In genomic region chr1:36785238-36785641, GRCm38 (mm10) we compare ENCODE assay signal across 8 mouse cellular contexts. TPM values are rescaled to one million over a fixed set of nuclear protein-coding genes. Genes with fewer than 3 reads are reported as not detected.
A peak's percentile ranks its signal among the peaks of the same experiment; 100 is the strongest.
DNase-seq lines count a peak whose midpoint lies in the region; ATAC-seq and TF ChIP-seq lines count a peak whose summit lies in the region.

No protein-coding gene starts in this region.

- H3K9ac ChIP-seq in hindbrain, embryonic 14.5 days = peak overlapping the region; percentile 83
- H3K9ac ChIP-seq in lung, embryonic 15.5 days = peak overlapping the region; percentile 36

- H3K27ac ChIP-seq in layer of hippocampus, adult 2 months = peak overlapping the region; percentile 79
- H3K27ac ChIP-seq in embryonic facial prominence, embryonic 10.5 days (replicated peaks) = peak overlapping the region; percentile 36
- H3K27ac ChIP-seq in hindbrain, embryonic 14.5 days = peak overlapping the region; percentile 87
- H3K27ac ChIP-seq in lung, embryonic 15.5 days = no peak overlapping the region

- H3K36me3 ChIP-seq in embryonic facial prominence, embryonic 10.5 days (replicated peaks) = no peaks in the 10 kb centered on the region
- H3K36me3 ChIP-seq in hindbrain, embryonic 14.5 days (replicated peaks; ENCODE audit: control insufficient read depth, insufficient read depth) = 0 out of 2 replicates have a peak, but pooled peaks cover 5% of the 10 kb centered on the region
- no peaks in the 10 kb centered on the region for H3K36me3 ChIP-seq in lung, embryonic 15.5 days

- H3K4me2 ChIP-seq in hindbrain, embryonic 14.5 days (replicated peaks) = peak overlapping the region; percentile 78
- peak overlapping the region; percentile 76 for H3K4me2 ChIP-seq in lung, embryonic 15.5 days

- no peak; the same call in 1 of the 2 replicates for TF ChIP-seq CTCF in layer of hippocampus, adult 2 months (conservative IDR thresholded peaks at IDR 0.05)

- peaks cover 12% of the 10 kb centered on the region for H3K4me1 ChIP-seq in embryonic facial prominence, embryonic 10.5 days
- H3K4me1 ChIP-seq in hindbrain, embryonic 14.5 days (replicated peaks; ENCODE audit: control insufficient read depth, insufficient read depth, low read length) = 0 out of 2 replicates have a peak, but pooled peaks cover 4% of the 10 kb centered on the region
- peaks cover 13% of the 10 kb centered on the region for H3K4me1 ChIP-seq in lung, embryonic 15.5 days

- DNase-seq in layer of hippocampus, adult 2 months (ENCODE audit: low spot score in 2 of 2) = peak; percentile 19 to 28
- DNase-seq in layer of hippocampus, adult 8-10 months (ENCODE audit: low spot score in 2 of 2) = no peak
- peak; percentile 74 for DNase-seq in brain, adult 2 months (ENCODE audit: low read depth, low spot score)
- peak; percentile 59 for DNase-seq in embryonic facial prominence, embryonic 10.5 days (ENCODE audit: low spot score)
- DNase-seq in hindbrain, embryonic 14.5 days (ENCODE audit: low spot score) = peak; percentile 71
- DNase-seq in right cerebral cortex, adult 2 months (ENCODE audit: low spot score in 2 of 2) = peak; percentile 27 to 44
- DNase-seq in urinary bladder, postnatal 4 days (ENCODE audit: low spot score in 2 of 2) = no peak

- peak; percentile 67 for ATAC-seq in hindbrain, embryonic 14.5 days (ENCODE audit: low FRiP score)
- no peak for ATAC-seq in lung, embryonic 15.5 days (ENCODE audit: borderline replicate concordance, extremely low read depth, low FRiP score, low TSS enrichment)

- H3K4me3 ChIP-seq in layer of hippocampus, adult 2 months = peak overlapping the region; percentile 61
- peak overlapping the region; percentile 57 for H3K4me3 ChIP-seq in embryonic facial prominence, embryonic 10.5 days
- peak overlapping the region; percentile 42 for H3K4me3 ChIP-seq in hindbrain, embryonic 14.5 days (replicated peaks; ENCODE audit: low read length)
- peak overlapping the region; percentile 36 for H3K4me3 ChIP-seq in lung, embryonic 15.5 days

- WGBS in embryonic facial prominence, embryonic 10.5 days = 3% methylated on average over 16 of the region's 16 CpGs
- WGBS in hindbrain, embryonic 14.5 days = 3% methylated on average over 16 of the region's 16 CpGs
- WGBS in lung, embryonic 15.5 days = 2% methylated on average over 16 of the region's 16 CpGs

- no peaks in the 10 kb centered on the region for H3K9me3 ChIP-seq in embryonic facial prominence, embryonic 10.5 days
- H3K9me3 ChIP-seq in hindbrain, embryonic 14.5 days (ENCODE audit: control insufficient read depth, low read length) = no peaks in the 10 kb centered on the region
- no peaks in the 10 kb centered on the region for H3K9me3 ChIP-seq in lung, embryonic 15.5 days

- peaks cover 18% of the 10 kb centered on the region; the same call in 1 of the 2 replicates for H3K27me3 ChIP-seq in embryonic facial prominence, embryonic 10.5 days (replicated peaks; ENCODE audit: low read depth, poor library complexity, severe bottlenecking)
- H3K27me3 ChIP-seq in hindbrain, embryonic 14.5 days (ENCODE audit: control insufficient read depth, insufficient read depth, low read length) = no peaks in the 10 kb centered on the region
- no peaks in the 10 kb centered on the region for H3K27me3 ChIP-seq in lung, embryonic 15.5 days

RNA-seq across cellular contexts. Expression of gene Zap70, which starts 23.6 kb away (rescaled TPM):
- total RNA-seq in layer of hippocampus, adult 2 months (2021) = 1 to 10 TPM; 3.9 to 5.0 TPM
- 1 to 10 TPM; 3.2 to 4.3 (median 3.7) TPM for total RNA-seq in layer of hippocampus, adult 8-10 months (2022)
- 0.24 and 0.31 TPM in 2 replicates for polyA plus RNA-seq in embryonic facial prominence, embryonic 10.5 days (2016; fragmentation: Nextera tagmentation; extraction: Ambion mirVana)
- polyA plus RNA-seq in hindbrain, embryonic 14.5 days (2014; fragmentation: Nextera tagmentation; extraction: Ambion mirVana) = 0.69 and 2.3 TPM in 2 replicates
- 0.79 and 1.5 TPM in 2 replicates for polyA plus RNA-seq in lung, embryonic 15.5 days (2015; fragmentation: Nextera tagmentation; extraction: Ambion mirVana)

Comparison
In these comparisons a context has a peak if more than half of its experiments do, and no peak if none do; other contexts are left out.
1. DNase-seq: peak in layer of hippocampus, adult 2 months (2 of 2), brain, adult 2 months (single experiment), embryonic facial prominence, embryonic 10.5 days (single experiment), hindbrain, embryonic 14.5 days (single experiment) and right cerebral cortex, adult 2 months (2 of 2); none in layer of hippocampus, adult 8-10 months (0 of 2) and urinary bladder, postnatal 4 days (0 of 2).
2. Peak in every context shown above with its lines, with median percentiles within 50 percentile points of each other: H3K4me3 ChIP-seq.